8 mouse cellular contexts compared by ENCODE assay signal in genomic region chr2:77945596-77946485, GRCm38 (mm10). TPM values are rescaled to one million over a fixed set of nuclear protein-coding genes. Genes with fewer than 3 reads are reported as not detected.
DNase-seq lines count a peak whose midpoint lies in the region; ATAC-seq lines count a peak whose summit lies in the region.

Gene Cwc22, minus strand, starts transcription at chr2:77946375.

- peak; percentile 93 for ATAC-seq in hindbrain, embryonic 15.5 days (ENCODE audit: low FRiP score, low read depth)

- peak within 1 kb of the TSS; percentile 90 for H3K4me3 ChIP-seq in hindbrain, embryonic 15.5 days

- H3K36me3 ChIP-seq in hindbrain, embryonic 15.5 days: no peaks in the 10 kb centered on the region

- H3K4me1 ChIP-seq in hindbrain, embryonic 15.5 days (replicated peaks): peaks cover 13% of the 10 kb centered on the region

- peak within 1 kb of the TSS; percentile 75 for H3K4me2 ChIP-seq in hindbrain, embryonic 15.5 days

- peak; percentile 89 for DNase-seq in T-cell, adult 2 months (ENCODE audit: low spot score)
- peak; percentile 89 to 95 for DNase-seq in cerebellum, postnatal 36 days
- peak; percentile 87 to 93 for DNase-seq in frontal cortex, postnatal 36 days (ENCODE audit: low spot score in 2 of 2)
- DNase-seq in left cerebral cortex, adult 11 months (ENCODE audit: low spot score): peak; percentile 85
- DNase-seq in lung, postnatal 4 days: peak; percentile 81 to 90
- peak; percentile 85 for DNase-seq in retina, postnatal 7 days (ENCODE audit: low read depth, low spot score)
- peak; percentile 63 for DNase-seq in urinary bladder, adult 2 months (ENCODE audit: low spot score)

- H3K9ac ChIP-seq in hindbrain, embryonic 15.5 days: peak within 1 kb of the TSS; percentile 92

- no peaks in the 10 kb centered on the region for H3K9me3 ChIP-seq in hindbrain, embryonic 15.5 days

- H3K27me3 ChIP-seq in hindbrain, embryonic 15.5 days: no peaks in the 10 kb centered on the region

- H3K27ac ChIP-seq in hindbrain, embryonic 15.5 days (replicated peaks): peak within 1 kb of the TSS; percentile 85

- under 1% methylated on average over 55 of the region's 55 CpGs for WGBS in hindbrain, embryonic 15.5 days

RNA-seq across cellular contexts. Expression of gene Cwc22, which starts in this region (rescaled TPM):
- 16.4 and 22.9 TPM in 2 replicates for polyA plus RNA-seq in hindbrain, embryonic 15.5 days (2015; fragmentation: Nextera tagmentation; extraction: Ambion mirVana)
- 27.5 and 30.0 TPM in 2 replicates for polyA plus RNA-seq in urinary bladder, adult 2 months (2012; rRNA removed)

Comparison
In these comparisons a context has a peak if more than half of its experiments do, and no peak if none do; other contexts are left out.
1. Peak in every context shown above with its lines: DNase-seq, ATAC-seq, H3K4me3 ChIP-seq and H3K27ac ChIP-seq.